Mouse (Mus musculus): ENCODE data around the gene Casc3.

DNA sequence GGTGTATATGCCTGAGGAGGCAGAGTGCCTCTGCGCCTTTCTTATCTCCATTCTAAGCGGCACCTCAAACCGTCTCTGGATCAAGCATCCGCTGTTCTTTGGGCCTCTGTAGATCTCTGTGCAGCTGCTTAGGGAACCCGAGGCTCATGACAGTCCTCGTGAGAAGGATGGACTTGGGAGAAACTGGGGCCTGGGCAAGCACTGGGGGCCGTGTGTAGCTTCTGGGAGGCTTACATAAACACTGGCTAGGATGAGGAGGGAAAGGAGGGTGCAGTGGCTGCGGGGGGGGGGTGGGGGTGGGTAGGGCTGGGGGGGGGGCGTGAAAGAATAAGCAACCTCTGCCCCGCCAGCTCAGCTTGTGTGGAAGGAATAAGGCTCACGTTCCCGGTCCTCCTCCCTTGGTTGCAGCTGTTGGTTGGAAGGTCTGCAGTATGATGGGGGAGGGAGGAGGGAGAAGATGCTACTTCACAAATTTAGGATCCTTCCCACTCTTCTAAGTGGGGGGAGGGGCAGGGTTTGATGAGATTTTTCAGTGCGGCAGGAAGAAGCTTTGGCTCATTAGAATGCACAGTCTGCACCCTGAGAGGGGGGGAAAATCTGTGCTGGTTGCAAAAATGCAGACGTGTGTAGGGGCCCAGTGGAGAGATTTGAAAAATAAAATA lies 22.7 kb upstream of the Casc3 start:
- TF ChIP-seq GATA1 (IDR thresholded peaks at IDR 0.05; ENCODE audit: borderline replicate concordance, low read length) (no peak), FLI1 (IDR thresholded peaks at IDR 0.05; ENCODE audit: low read length) (no peak)
